Mouse (Mus musculus): ENCODE measurements around the gene 2010111I01Rik. TPM values are rescaled to one million over a fixed set of nuclear protein-coding genes. Genes with fewer than 3 reads are reported as not detected.
"Not testable (repeated sequence)": the region's sequence is repeated elsewhere in the genome, so short reads cannot be mapped to it uniquely, and the experiment has no call there.

Gene 2010111I01Rik
- polyA plus RNA-seq, 1 experiment from 2014 or later, result 16.5 TPM

- ATAC-seq (ENCODE audit: low read depth) (no peak), DNase-seq (no peak)
- Histone ChIP-seq H3K4me1 (replicated peaks) (no peaks in the 10 kb centered on the region), H3K27ac (no peak overlapping the region), H3K9me3 (replicated peaks) (no peaks in the 10 kb centered on the region), H3K27me3 (no peaks in the 10 kb centered on the region), H3K4me3 (replicated peaks) (no peak overlapping the region), H3K4me2 (no peak overlapping the region), H3K36me3 (no peaks in the 10 kb centered on the region), H3K9ac (no peak overlapping the region)
- WGBS (ENCODE audit: insufficient replicate concordance), result 65% methylated on average over 2 of the region's 2 CpGs
Measured at GRCm38 (mm10) chr13:63347639-63348038, 382.9 kb downstream of the 2010111I01Rik start.

GRCm38 (mm10) chr13:63350076-63350475 is 385.4 kb downstream of the 2010111I01Rik start:
- no peak for ATAC-seq (ENCODE audit: low read depth)
- Histone ChIP-seq H3K4me2 (no peak overlapping the region), H3K27ac (no peak overlapping the region), H3K9me3 (replicated peaks) (no peaks in the 10 kb centered on the region), H3K4me3 (replicated peaks) (no peak overlapping the region), H3K27me3 (no peaks in the 10 kb centered on the region), H3K9ac (no peak overlapping the region), H3K4me1 (replicated peaks) (no peaks in the 10 kb centered on the region), H3K36me3 (no peaks in the 10 kb centered on the region)
- 86% methylated on average over 4 of the region's 4 CpGs for WGBS (ENCODE audit: insufficient replicate concordance)
- DNase-seq, result no peak

GRCm38 (mm10) chr13:63353312-63353711 is 388.6 kb downstream of the 2010111I01Rik start:
- H3K4me3 ChIP-seq (replicated peaks); H3K36me3 ChIP-seq; H3K4me1 ChIP-seq (replicated peaks); H3K9ac ChIP-seq; H3K27me3 ChIP-seq; H3K9me3 ChIP-seq (replicated peaks); ATAC-seq (ENCODE audit: low read depth); DNase-seq; H3K4me2 ChIP-seq; H3K27ac ChIP-seq: not testable (repeated sequence)
- 71% methylated on average over 4 of the region's 4 CpGs for WGBS (ENCODE audit: insufficient replicate concordance)

- Histone ChIP-seq H3K36me3 (no peaks in the 10 kb centered on the region), H3K4me1 (replicated peaks) (0 out of 2 replicates have a peak, but pooled peaks cover 2% of the 10 kb centered on the region), H3K9me3 (replicated peaks) (no peaks in the 10 kb centered on the region), H3K27ac (no peak overlapping the region), H3K9ac (no peak overlapping the region), H3K27me3 (no peaks in the 10 kb centered on the region), H3K4me2 (no peak overlapping the region), H3K4me3 (replicated peaks) (no peak overlapping the region)
- ATAC-seq (ENCODE audit: low read depth) (no peak), DNase-seq (no peak)
- WGBS (ENCODE audit: insufficient replicate concordance), result 86% methylated on average over 4 of the region's 4 CpGs
Measured at GRCm38 (mm10) chr13:63356101-63356500, 391.4 kb downstream of the 2010111I01Rik start.

GRCm38 (mm10) chr13:63356558-63356957 is 391.9 kb downstream of the 2010111I01Rik start:
- no peak overlapping the region for H3K4me3 ChIP-seq (replicated peaks)
- no peak overlapping the region for H3K27ac ChIP-seq
- no peak overlapping the region for H3K4me2 ChIP-seq
- H3K9ac ChIP-seq, result no peak overlapping the region
- ATAC-seq (ENCODE audit: low read depth), result no peak
- H3K9me3 ChIP-seq (replicated peaks), result no peaks in the 10 kb centered on the region
- peak; percentile 15 for DNase-seq
- H3K4me1 ChIP-seq (replicated peaks), result peaks cover 5% of the 10 kb centered on the region
- WGBS (ENCODE audit: insufficient replicate concordance), result 23% methylated on average over 3 of the region's 3 CpGs
- H3K27me3 ChIP-seq, result no peaks in the 10 kb centered on the region
- no peaks in the 10 kb centered on the region for H3K36me3 ChIP-seq

GRCm38 (mm10) chr13:63359393-63359792 is 394.7 kb downstream of the 2010111I01Rik start:
- no peaks in the 10 kb centered on the region for H3K27me3 ChIP-seq
- no peaks in the 10 kb centered on the region for H3K9me3 ChIP-seq (replicated peaks)
- H3K36me3 ChIP-seq, result no peaks in the 10 kb centered on the region
- peaks cover 13% of the 10 kb centered on the region for H3K4me1 ChIP-seq (replicated peaks)
- H3K27ac ChIP-seq, result no peak overlapping the region
- no peak for DNase-seq
- ATAC-seq (ENCODE audit: low read depth), result no peak
- H3K4me3 ChIP-seq (replicated peaks), result no peak overlapping the region
- 84% methylated on average over 4 of the region's 4 CpGs for WGBS (ENCODE audit: insufficient replicate concordance)
- H3K9ac ChIP-seq, result no peak overlapping the region
- H3K4me2 ChIP-seq, result no peak overlapping the region

- 62% methylated on average over 4 of the region's 4 CpGs for WGBS (ENCODE audit: insufficient replicate concordance)
- ATAC-seq (ENCODE audit: low read depth) (no peak), DNase-seq (no peak)
- peaks cover 13% of the 10 kb centered on the region for H3K4me1 ChIP-seq (replicated peaks)
- no peak overlapping the region for H3K27ac ChIP-seq
- no peak overlapping the region for H3K4me3 ChIP-seq (replicated peaks)
- H3K27me3 ChIP-seq, result no peaks in the 10 kb centered on the region
- no peak overlapping the region for H3K9ac ChIP-seq
- H3K9me3 ChIP-seq (replicated peaks), result no peaks in the 10 kb centered on the region
- no peak overlapping the region for H3K4me2 ChIP-seq
- no peaks in the 10 kb centered on the region for H3K36me3 ChIP-seq
Measured at GRCm38 (mm10) chr13:63360111-63360885, 395.6 kb downstream of the 2010111I01Rik start.

- Histone ChIP-seq H3K4me1 (replicated peaks) (peaks cover 13% of the 10 kb centered on the region), H3K27me3 (no peaks in the 10 kb centered on the region), H3K4me3 (replicated peaks) (no peak overlapping the region), H3K27ac (no peak overlapping the region), H3K9ac (no peak overlapping the region), H3K9me3 (replicated peaks) (no peaks in the 10 kb centered on the region), H3K4me2 (no peak overlapping the region), H3K36me3 (no peaks in the 10 kb centered on the region)
- 18% methylated on average over 3 of the region's 3 CpGs for WGBS (ENCODE audit: insufficient replicate concordance)
- no peak for ATAC-seq (ENCODE audit: low read depth)
- no peak for DNase-seq
Measured at GRCm38 (mm10) chr13:63361755-63362154, 397.1 kb downstream of the 2010111I01Rik start.

GRCm38 (mm10) chr13:63373460-63374166 is 408.9 kb downstream of the 2010111I01Rik start:
- ATAC-seq (ENCODE audit: low read depth) (no peak), DNase-seq (no peak)
- no peaks in the 10 kb centered on the region for H3K4me1 ChIP-seq (replicated peaks)
- no peaks in the 10 kb centered on the region for H3K27me3 ChIP-seq
- H3K4me2 ChIP-seq, result no peak overlapping the region
- H3K9me3 ChIP-seq (replicated peaks), result no peaks in the 10 kb centered on the region
- H3K9ac ChIP-seq, result no peak overlapping the region
- H3K36me3 ChIP-seq, result no peaks in the 10 kb centered on the region
- no peak overlapping the region for H3K4me3 ChIP-seq (replicated peaks)
- H3K27ac ChIP-seq, result no peak overlapping the region
- 73% methylated on average over 7 of the region's 7 CpGs for WGBS (ENCODE audit: insufficient replicate concordance)
